Mouse (Mus musculus): ENCODE measurements around the gene Eogt.

GRCm38 (mm10) chr6:97178491-97179366 lies 29.7 kb upstream of the Eogt start, which contains the start of gene Tmf1:
- TF ChIP-seq CTCF (IDR thresholded peaks at IDR 0.05) (no peak), POLR2A (IDR thresholded peaks at IDR 0.05; ENCODE audit: insufficient read depth, low read depth, low read length) (peak; percentile 94), EP300 (IDR thresholded peaks at IDR 0.05; ENCODE audit: insufficient read depth, low read depth, low read length) (0 out of 2 replicates have a peak, but pooled peaks have one; percentile 38)

Data from heart, adult 2 months (tissue).